Mouse (Mus musculus): ENCODE measurements at regions not wholly inside any gene's neighbourhood (a gene's known extent, or its start where the extent isn't known, plus 50 kb on each side); places are given as distances from the start of the nearest gene placed in this dataset.
"Not testable (repeated sequence)": the region's sequence is repeated elsewhere in the genome, so short reads cannot be mapped to it uniquely, and the experiment has no call there.

DNA sequence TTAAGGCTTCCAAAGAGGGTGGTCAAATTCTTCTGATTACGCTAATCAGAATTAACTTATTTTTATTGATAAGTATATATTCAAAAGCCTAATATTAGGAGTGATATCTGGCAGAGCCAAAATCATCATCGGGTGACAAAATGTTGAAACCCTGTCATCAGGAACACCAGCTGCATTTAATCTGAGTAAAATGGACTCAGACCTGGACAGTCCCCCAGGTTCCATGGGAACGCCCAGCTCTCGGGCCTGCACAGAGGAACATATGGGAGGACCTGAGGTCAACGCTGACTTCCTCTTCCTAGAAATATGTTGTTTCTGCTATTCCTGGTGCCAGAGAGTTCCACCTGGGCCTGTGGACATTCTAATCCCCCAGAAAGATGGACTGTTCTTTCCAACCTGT, 176.5 kb downstream of the Tmx1 start:
- no peak for DNase-seq (ENCODE audit: low read depth)

DNA sequence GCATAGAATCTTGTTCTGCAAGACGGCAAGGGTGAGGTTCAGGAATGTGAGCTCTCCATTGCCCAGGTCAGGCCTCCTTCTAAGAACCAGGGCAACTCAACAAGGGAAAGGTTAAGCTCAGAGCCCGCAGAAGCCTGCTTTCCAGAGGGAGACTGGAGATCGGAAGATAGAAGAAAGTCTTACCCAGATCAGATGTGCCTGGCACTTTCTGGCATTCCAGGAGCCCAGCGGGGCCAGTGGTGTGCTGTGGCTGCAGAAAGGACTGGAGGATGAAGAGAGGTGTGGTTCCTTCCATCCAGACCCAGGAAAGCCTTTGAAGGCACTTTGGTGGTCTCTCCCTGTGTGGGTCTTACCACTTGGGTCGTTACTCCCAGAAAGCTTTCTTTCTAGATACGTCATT, 178.4 kb downstream of the Tmx1 start:
- no peak for DNase-seq (ENCODE audit: low read depth)

- DNase-seq (ENCODE audit: low read depth) = no peak
These were observed 180.3 kb downstream of the Tmx1 start for GRCm38 (mm10) chr12:70633194-70633593.

- no peak for DNase-seq (ENCODE audit: low read depth)
These were observed 180.9 kb downstream of the Tmx1 start for GRCm38 (mm10) chr12:70633622-70634365.

- no peak for DNase-seq (ENCODE audit: low read depth)
These were observed 183.1 kb downstream of the Tmx1 start for GRCm38 (mm10) chr12:70635997-70636396.

- no peak for DNase-seq (ENCODE audit: low read depth)
These were observed 185.1 kb upstream of the Frmd6 start for GRCm38 (mm10) chr12:70640186-70640585.

DNA sequence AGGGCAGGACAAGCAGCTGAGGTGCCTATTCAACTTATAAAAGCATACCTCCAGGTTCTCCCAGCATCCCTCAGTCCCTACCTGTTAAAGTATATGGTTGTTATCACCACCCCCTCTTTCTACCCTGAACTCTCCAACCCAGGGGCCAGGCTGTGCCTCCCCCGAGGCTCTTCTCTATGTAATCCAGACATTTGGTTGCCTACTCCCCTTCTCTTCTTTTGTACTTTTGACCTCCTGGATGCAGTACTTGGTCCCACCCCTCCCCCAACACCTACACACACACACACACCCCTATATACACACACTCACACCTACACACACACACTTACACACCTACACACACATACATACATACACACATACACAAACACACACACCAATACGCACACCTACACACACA, 180.4 kb upstream of the Frmd6 start:
- DNase-seq (ENCODE audit: low read depth) = no peak

- DNase-seq (ENCODE audit: low read depth) = no peak
These were observed 179.9 kb upstream of the Frmd6 start for GRCm38 (mm10) chr12:70645407-70645806.

DNA sequence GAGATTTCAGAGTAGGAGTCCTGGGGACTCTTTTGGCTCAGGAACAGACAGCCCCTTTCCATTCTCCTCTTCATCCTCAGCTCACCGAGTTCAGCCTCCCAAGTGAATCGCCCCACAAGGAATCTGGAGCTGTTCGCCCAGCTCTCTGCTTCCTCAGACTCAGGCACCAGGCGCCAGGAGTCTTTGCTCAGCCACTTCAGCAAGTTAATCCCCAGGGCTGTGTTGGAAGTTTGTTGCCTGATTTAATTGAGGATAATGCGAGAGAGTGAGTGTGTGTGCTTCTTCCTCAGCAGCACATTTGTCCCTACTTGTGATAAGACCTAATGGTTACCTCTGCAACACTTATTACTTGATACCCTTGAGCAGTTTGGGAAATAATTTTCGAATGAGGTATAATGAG, 177.8 kb upstream of the Frmd6 start:
- no peak for DNase-seq (ENCODE audit: low read depth)

- DNase-seq (ENCODE audit: low read depth) = no peak
These were observed 177.0 kb upstream of the Frmd6 start for GRCm38 (mm10) chr12:70648179-70648811.

- DNase-seq (ENCODE audit: low read depth) = no peak
These were observed 176.5 kb upstream of the Frmd6 start for GRCm38 (mm10) chr12:70648812-70649188.

GRCm38 (mm10) chr12:70649691-70650090, 175.6 kb upstream of the Frmd6 start:
- no peak for DNase-seq (ENCODE audit: low read depth)

- no peak for DNase-seq (ENCODE audit: low read depth)
These were observed 174.8 kb upstream of the Frmd6 start for GRCm38 (mm10) chr12:70650470-70650869.

GRCm38 (mm10) chr12:70652751-70653150, 172.6 kb upstream of the Frmd6 start:
- DNase-seq (ENCODE audit: low read depth) = no peak

GRCm38 (mm10) chr12:70653971-70654370, 171.3 kb upstream of the Frmd6 start:
- DNase-seq (ENCODE audit: low read depth) = no peak

GRCm38 (mm10) chr12:70654546-70654945, 170.8 kb upstream of the Frmd6 start:
- DNase-seq (ENCODE audit: low read depth) = no peak

DNA sequence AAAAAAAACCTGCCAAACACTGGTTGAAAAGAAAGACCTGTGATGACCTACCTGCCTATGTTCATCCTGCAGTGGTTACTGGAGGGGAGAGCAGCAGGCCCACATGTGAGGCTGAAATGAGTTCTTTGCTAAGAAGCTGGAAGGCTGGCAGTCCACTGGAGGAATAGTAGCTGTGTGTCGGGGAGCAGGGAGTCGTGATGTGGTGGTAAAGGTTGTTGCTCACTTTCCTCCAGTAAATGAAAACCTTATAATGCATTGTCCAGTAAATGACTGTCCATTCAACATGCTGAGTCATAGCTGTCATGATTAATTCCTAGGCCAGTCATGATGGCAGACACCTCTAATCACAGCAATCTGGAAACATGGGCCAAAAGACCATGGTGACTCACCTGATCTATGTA, 169.9 kb upstream of the Frmd6 start:
- no peak for DNase-seq (ENCODE audit: low read depth)

- DNase-seq (ENCODE audit: low read depth) = no peak
These were observed 169.3 kb upstream of the Frmd6 start for GRCm38 (mm10) chr12:70655900-70656544.

DNA sequence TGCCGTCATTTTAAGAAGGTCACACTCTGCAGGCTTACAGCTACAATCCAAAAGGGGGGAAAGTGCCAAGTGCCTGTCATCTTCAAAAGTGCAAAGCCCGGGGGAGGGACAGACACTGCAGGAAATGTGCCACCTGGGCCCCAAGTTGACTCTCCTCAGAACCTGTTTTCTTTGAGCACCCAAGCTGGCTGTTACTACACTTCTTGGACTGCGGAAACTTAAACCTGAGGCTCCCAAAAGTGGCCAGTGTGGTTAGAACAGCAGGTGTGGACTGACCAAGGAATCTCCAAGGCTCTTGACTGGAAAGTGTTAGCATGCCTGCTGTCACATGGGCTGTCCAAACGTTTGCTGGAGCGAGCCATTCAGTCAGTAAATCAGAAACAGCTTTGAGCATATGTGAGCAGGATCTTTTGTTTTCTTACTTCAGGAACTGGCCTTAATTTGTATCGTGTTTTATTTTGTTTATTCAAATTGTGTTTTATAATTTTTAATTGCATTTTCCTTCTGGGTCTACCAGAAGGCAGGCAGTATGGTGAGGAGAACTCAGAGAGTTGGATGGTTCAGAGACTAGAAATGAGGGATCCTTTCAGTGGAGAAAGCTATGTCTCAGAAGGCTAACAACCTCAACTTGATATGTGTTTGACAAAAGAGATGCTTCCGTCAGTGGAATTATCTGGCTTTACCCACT, 168.4 kb upstream of the Frmd6 start:
- DNase-seq (ENCODE audit: low read depth) = no peak

DNA sequence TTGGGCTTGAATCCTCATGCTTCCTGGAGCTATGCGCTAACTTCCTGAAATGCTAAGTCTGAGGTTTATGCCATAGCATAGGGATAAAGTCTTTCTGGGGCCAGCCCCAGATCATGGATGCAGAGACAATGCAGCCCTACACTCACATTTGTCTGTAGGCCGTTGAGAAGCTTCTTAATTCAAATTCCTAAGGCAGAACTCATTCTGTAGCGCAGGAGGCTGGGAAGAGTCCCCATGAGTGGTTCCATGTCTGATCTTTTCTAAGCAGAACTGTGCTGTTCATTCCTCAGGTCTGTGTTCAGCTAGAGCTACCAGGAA, 167.9 kb upstream of the Frmd6 start:
- DNase-seq (ENCODE audit: low read depth) = no peak

DNA sequence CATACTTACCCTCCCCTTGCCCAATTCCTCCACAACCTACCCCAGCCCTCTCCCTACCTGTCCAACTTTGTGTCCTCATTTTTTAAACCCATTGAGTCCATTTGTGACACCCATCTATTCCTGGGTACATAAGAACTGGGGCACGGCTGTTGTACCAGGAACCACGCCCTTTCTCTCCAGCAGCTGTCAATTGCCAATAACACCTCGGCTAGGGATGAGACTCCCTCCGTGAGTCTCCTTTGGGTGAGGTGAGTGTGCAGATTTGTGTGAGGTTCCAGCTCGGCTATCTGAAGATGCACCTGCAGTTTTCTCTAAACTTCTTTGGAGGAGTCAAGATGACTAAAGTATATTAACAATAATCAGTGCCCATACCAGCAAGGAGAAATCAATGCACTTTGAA, 167.2 kb upstream of the Frmd6 start:
- no peak for DNase-seq (ENCODE audit: low read depth)

GRCm38 (mm10) chr12:70660388-70660787, 164.9 kb upstream of the Frmd6 start:
- no peak for DNase-seq (ENCODE audit: low read depth)

DNA sequence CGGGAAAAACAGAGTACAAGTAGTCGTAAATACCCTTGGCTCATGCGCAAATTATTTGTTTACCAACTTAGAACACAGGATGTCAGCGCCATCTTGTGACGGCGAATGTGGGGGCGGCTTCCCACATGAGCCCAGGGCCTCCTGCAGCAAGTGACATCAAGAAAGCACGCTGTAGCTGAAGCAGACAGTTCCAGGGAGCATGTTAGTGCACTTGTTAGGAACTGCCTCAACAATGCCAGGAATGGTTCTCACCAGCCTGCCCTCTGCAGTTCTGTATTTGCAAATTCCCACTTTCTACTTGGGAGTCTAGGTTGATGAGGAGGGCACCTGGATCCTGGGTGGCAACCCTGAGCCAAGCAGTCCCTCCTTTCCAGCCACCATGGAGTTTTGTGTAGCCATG, 157.2 kb upstream of the Frmd6 start:
- not testable (repeated sequence) for DNase-seq (ENCODE audit: low read depth)

Measured in induced T-regulatory cell, adult 2 months (primary cell).